Mouse (Mus musculus) MEL (cell line): ENCODE data around the gene Gm21891.
"Not testable (repeated sequence)": the region's sequence is repeated elsewhere in the genome, so short reads cannot be mapped to it uniquely, and the experiment has no call there.

Source experiments
- CHD2 ChIP-seq: IDR thresholded peaks from 2 replicates; pipeline ENCODE4 v1.6.1; 2011; ENCODE audit warnings: low read length, improper control_type of control experiment
- CTCF ChIP-seq, 3 experiments: IDR thresholded peaks in 2 of 3; conservative IDR thresholded peaks in 1 of 3; 2 replicates each; pipeline ENCODE4 v1.5.1; 2011 to 2012; ENCODE audit warnings: low read length in 3 of 3, low read depth in 2 of 3, mild to moderate bottlenecking in 2 of 3, improper control_type of control experiment in 1 of 3, inconsistent platforms in 1 of 3, mixed read lengths in 1 of 3, moderate library complexity in 1 of 3; ENCODE audit not compliant: control insufficient read depth in 1 of 3, insufficient read depth in 1 of 3, poor library complexity in 1 of 3, severe bottlenecking in 1 of 3
- EP300 ChIP-seq, 2 experiments: IDR thresholded peaks; 2 replicates each; pipeline ENCODE4 v1.6.1; 2011; ENCODE audit warnings: improper control_type of control experiment in 2 of 2, low read length in 2 of 2, low read depth in 1 of 2, mild to moderate bottlenecking in 1 of 2
- POLR2A ChIP-seq, 2 experiments: IDR thresholded peaks; 2 replicates each; pipeline ENCODE4 v1.6.1; 2011 to 2012; ENCODE audit warnings: low read length in 2 of 2, mild to moderate bottlenecking in 2 of 2, control low read depth in 1 of 2, improper control_type of control experiment in 1 of 2, low read depth in 1 of 2, moderate library complexity in 1 of 2; ENCODE audit not compliant: control insufficient read depth in 1 of 2, insufficient read depth in 1 of 2, poor library complexity in 1 of 2
- POLR2AphosphoS5 ChIP-seq: IDR thresholded peaks from 2 replicates; pipeline ENCODE4 v1.6.1; 2012; ENCODE audit warnings: low read depth, borderline replicate concordance, mild to moderate bottlenecking, inconsistent platforms, low read length, moderate library complexity, mixed read lengths
- RCOR1 ChIP-seq: IDR thresholded peaks from 2 replicates; pipeline ENCODE4 v1.6.1; 2012; ENCODE audit warnings: low read depth, mild to moderate bottlenecking, inconsistent platforms, low read length, improper control_type of control experiment
- TAL1 ChIP-seq: IDR thresholded peaks from 2 replicates; pipeline ENCODE4 v1.6.1; 2012; ENCODE audit warnings: mild to moderate bottlenecking, inconsistent platforms, low read length, moderate library complexity, mixed read lengths
- ZKSCAN1 ChIP-seq: IDR thresholded peaks from 2 replicates; pipeline ENCODE4 v1.6.1; 2012; ENCODE audit warnings: low read depth, mild to moderate bottlenecking, inconsistent platforms, low read length, improper control_type of control experiment, moderate library complexity
- ZMIZ1 ChIP-seq: IDR thresholded peaks from 2 replicates; pipeline ENCODE4 v1.6.1; 2012; ENCODE audit warnings: low read depth, mild to moderate bottlenecking, inconsistent platforms, low read length, improper control_type of control experiment, moderate library complexity
- ZNF384 ChIP-seq: IDR thresholded peaks from 2 replicates; pipeline ENCODE4 v1.6.1; 2012; ENCODE audit warnings: low read depth, mild to moderate bottlenecking, inconsistent platforms, low read length, improper control_type of control experiment

DNA sequence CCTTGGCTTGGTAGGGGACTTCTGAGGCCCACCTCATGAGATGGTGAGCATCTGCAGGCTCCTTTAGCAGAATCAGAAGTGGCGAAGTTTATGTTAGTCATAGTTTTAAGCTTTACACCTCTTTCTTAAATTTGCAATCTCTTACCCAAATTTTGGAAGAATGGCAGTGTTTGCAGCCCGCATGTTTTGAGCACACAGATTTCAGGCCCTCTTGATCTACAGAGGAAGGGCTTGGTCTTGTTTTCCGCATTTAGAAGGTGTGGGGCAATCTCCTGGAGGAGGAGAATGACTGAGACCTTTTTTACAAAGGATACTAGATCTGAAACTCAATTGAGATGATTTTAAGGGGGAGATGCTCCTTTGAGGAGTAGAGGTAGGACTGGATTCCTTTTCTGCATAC, at the start of gene Gm21891:
- TF ChIP-seq TAL1; ZMIZ1; RCOR1; POLR2AphosphoS5; ZKSCAN1; CTCF (IDR thresholded peaks at IDR 0.05 in 2 of 3, conservative IDR thresholded peaks at IDR 0.05 in 1 of 3; ENCODE audit: control insufficient read depth in 1 of 3, insufficient read depth in 1 of 3, low read depth in 2 of 3, low read length in 3 of 3, poor library complexity in 1 of 3, severe bottlenecking in 1 of 3); ZNF384; POLR2A (IDR thresholded peaks at IDR 0.05; ENCODE audit: control insufficient read depth in 1 of 2, insufficient read depth in 1 of 2, low read depth in 1 of 2, low read length in 2 of 2, poor library complexity in 1 of 2); CHD2; EP300 (IDR thresholded peaks at IDR 0.05; ENCODE audit: low read depth in 1 of 2, low read length in 2 of 2): not testable (repeated sequence)
